Mouse (Mus musculus): ENCODE results near the gene Rabepk. TPM values are rescaled to one million over a fixed set of nuclear protein-coding genes. Genes with fewer than 3 reads are reported as not detected.

The Rabepk gene
- polyA plus RNA-seq, 1 experiment from 2014 or later, result 17.3 TPM

DNA sequence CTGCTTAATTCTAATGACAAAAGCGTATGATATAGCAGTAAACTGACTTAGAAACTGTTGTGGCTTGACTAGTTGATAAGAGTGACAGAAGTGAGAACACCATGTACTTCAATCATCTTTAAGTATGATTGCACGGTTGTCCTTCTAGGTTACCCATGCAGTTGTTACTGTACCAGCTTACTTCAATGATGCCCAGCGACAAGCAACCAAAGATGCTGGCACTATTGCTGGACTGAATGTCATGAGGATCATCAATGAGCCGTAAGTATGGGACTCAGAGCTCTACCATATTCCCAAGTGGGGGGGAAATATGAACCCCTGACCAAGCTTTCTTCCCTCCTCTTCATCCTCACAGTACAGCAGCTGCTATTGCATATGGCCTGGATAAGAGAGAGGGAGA is 26.0 kb downstream of the Rabepk start:
- no peak for ATAC-seq (ENCODE audit: low read depth)
- H3K4me1 ChIP-seq (ENCODE audit: control insufficient read depth, low read depth, low read length), result peaks cover 40% of the 10 kb centered on the region

DNA sequence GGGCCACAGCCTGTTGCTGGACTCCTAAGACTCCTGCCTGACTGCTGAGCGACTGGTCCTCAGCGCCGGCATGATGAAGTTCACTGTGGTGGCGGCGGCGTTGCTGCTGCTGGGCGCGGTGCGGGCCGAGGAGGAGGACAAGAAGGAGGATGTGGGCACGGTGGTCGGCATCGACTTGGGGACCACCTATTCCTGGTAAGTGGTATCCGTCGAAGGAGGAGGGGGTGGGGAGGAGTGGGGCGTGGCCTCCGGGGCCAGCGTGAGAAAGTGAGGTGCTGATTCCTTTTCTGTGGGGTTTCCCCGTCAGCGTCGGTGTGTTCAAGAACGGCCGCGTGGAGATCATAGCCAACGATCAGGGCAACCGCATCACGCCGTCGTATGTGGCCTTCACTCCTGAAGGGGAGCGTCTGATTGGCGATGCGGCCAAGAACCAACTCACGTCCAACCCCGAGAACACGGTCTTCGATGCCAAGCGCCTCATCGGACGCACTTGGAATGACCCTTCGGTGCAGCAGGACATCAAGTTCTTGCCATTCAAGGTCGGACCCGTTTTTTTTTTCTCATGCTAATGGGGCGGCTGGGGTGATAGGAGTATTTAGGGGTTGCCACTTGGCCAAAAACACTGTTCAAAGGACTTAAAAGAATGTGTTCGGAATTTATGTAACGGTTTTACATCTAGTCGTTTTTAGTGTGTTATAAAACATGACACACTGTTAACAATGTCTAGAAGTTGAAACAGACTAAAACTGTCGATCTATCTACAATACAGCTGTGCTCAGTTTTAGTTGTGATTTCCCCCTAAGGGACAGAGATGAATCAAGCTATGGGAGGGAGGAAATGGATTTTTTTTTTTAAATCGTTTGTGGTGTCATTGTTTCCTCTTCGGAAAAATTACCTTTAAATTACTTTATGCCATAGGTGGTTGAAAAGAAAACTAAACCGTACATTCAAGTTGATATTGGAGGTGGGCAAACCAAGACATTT is 27.2 kb downstream of the Rabepk start:
- peaks cover 40% of the 10 kb centered on the region for H3K4me1 ChIP-seq (ENCODE audit: control insufficient read depth, low read depth, low read length)
- peak; percentile 24 for ATAC-seq (ENCODE audit: low read depth)
- H3K27ac ChIP-seq (ENCODE audit: low read length), result peak overlapping the region; percentile 95

More for the DNA sequence above, 26.0 kb downstream of the Rabepk start:
- Histone ChIP-seq H3K4me3 (ENCODE audit: low read depth, low read length) (peak overlapping the region; percentile 99), H3K9ac (ENCODE audit: low read depth, low read length) (peak overlapping the region; percentile 98), H3K9me3 (replicated peaks; ENCODE audit: control insufficient read depth, low read length) (no peaks in the 10 kb centered on the region), H3K36me3 (ENCODE audit: control insufficient read depth, insufficient read depth) (peaks cover 58% of the 10 kb centered on the region), H3K27ac (ENCODE audit: low read length) (no peak overlapping the region), H3K27me3 (ENCODE audit: control insufficient read depth, insufficient read depth, low read depth, low read length) (no peaks in the 10 kb centered on the region), H3K4me2 (ENCODE audit: low read depth, low read length) (peak overlapping the region; percentile 74)
- WGBS (ENCODE audit: insufficient replicate concordance), result 76% methylated on average over 4 of the region's 4 CpGs

GRCm38 (mm10) chr2:34771368-34772226 is 28.1 kb downstream of the Rabepk start, which contains the start of gene Hspa5:
Hspa5 (plus strand) TSS chr2:34771970.
- under 1% methylated on average over 60 of the region's 60 CpGs for WGBS (ENCODE audit: insufficient replicate concordance)
- Histone ChIP-seq H3K4me1 (ENCODE audit: control insufficient read depth, low read depth, low read length) (peaks cover 37% of the 10 kb centered on the region), H3K27ac (ENCODE audit: low read length) (peak within 1 kb of the TSS; percentile 95), H3K27me3 (ENCODE audit: control insufficient read depth, insufficient read depth, low read depth, low read length) (no peaks in the 10 kb centered on the region), H3K36me3 (ENCODE audit: control insufficient read depth, insufficient read depth) (peaks cover 37% of the 10 kb centered on the region), H3K9ac (ENCODE audit: low read depth, low read length) (peak within 1 kb of the TSS; percentile 98), H3K4me2 (ENCODE audit: low read depth, low read length) (peak within 1 kb of the TSS; percentile 75), H3K4me3 (ENCODE audit: low read depth, low read length) (peak within 1 kb of the TSS; percentile 99), H3K9me3 (replicated peaks; ENCODE audit: control insufficient read depth, low read length) (no peaks in the 10 kb centered on the region)
- ATAC-seq (ENCODE audit: low read depth), result peak; percentile 96

More for the DNA sequence above, 27.2 kb downstream of the Rabepk start:
- H3K27me3 ChIP-seq (ENCODE audit: control insufficient read depth, insufficient read depth, low read depth, low read length), result no peaks in the 10 kb centered on the region
- peaks cover 46% of the 10 kb centered on the region for H3K36me3 ChIP-seq (ENCODE audit: control insufficient read depth, insufficient read depth)
- peak overlapping the region; percentile 99 for H3K4me3 ChIP-seq (ENCODE audit: low read depth, low read length)
- no peaks in the 10 kb centered on the region for H3K9me3 ChIP-seq (replicated peaks; ENCODE audit: control insufficient read depth, low read length)
- peak overlapping the region; percentile 74 for H3K4me2 ChIP-seq (ENCODE audit: low read depth, low read length)
- H3K9ac ChIP-seq (ENCODE audit: low read depth, low read length), result peak overlapping the region; percentile 98
- 2% methylated on average over 50 of the region's 50 CpGs for WGBS (ENCODE audit: insufficient replicate concordance)

DNA sequence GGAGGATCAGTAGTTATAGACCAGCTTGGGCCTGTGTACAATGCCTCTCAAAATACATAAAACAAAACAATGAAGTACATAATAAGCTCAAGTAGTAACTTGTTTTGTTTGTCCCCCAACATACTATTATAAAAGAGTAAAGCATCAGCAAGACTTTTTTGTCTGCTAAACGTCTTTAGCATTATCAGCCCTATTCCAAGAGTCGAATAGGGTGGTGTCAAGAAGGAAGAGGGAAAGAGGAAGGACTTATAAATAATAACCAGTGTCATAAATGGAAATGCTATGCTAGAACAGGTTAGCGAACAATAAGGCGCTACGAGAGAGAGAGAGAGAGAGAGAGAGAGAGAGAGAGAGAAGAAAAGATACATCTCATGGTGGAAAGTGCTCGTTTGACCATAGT is 28.8 kb downstream of the Rabepk start:
- Histone ChIP-seq H3K27me3 (ENCODE audit: control insufficient read depth, insufficient read depth, low read depth, low read length) (no peaks in the 10 kb centered on the region), H3K4me2 (ENCODE audit: low read depth, low read length) (peak overlapping the region; percentile 75), H3K27ac (ENCODE audit: low read length) (peak overlapping the region; percentile 76), H3K4me3 (ENCODE audit: low read depth, low read length) (peak overlapping the region; percentile 99), H3K36me3 (ENCODE audit: control insufficient read depth, insufficient read depth) (peaks cover 31% of the 10 kb centered on the region), H3K9ac (ENCODE audit: low read depth, low read length) (peak overlapping the region; percentile 82), H3K4me1 (ENCODE audit: control insufficient read depth, low read depth, low read length) (peaks cover 32% of the 10 kb centered on the region), H3K9me3 (replicated peaks; ENCODE audit: control insufficient read depth, low read length) (no peaks in the 10 kb centered on the region)
- no peak for ATAC-seq (ENCODE audit: low read depth)
- WGBS (ENCODE audit: insufficient replicate concordance), result 3% methylated on average over 6 of the region's 6 CpGs

DNA sequence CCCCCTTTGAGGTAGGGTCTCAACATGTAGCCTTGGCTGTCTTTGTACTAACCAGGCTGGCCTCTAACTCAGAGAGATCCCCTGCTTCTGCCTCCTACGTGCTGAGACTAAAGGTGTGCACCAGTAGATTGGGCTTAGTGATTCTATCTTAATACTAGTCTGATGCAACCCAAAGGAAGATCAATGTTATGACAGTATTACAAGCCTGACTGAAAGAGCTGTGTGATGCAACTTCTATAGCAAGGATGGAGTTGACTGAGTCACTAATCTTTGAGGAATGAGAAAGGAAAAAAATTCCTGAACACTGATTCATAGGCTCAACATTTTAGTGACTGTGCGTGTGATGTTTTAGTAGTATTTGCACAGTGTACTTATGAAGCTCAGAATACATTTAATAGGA is 29.7 kb downstream of the Rabepk start:
- Histone ChIP-seq H3K9me3 (replicated peaks; ENCODE audit: control insufficient read depth, low read length) (no peaks in the 10 kb centered on the region), H3K36me3 (ENCODE audit: control insufficient read depth, insufficient read depth) (peaks cover 22% of the 10 kb centered on the region), H3K4me2 (ENCODE audit: low read depth, low read length) (peak overlapping the region; percentile 75), H3K27me3 (ENCODE audit: control insufficient read depth, insufficient read depth, low read depth, low read length) (no peaks in the 10 kb centered on the region), H3K4me1 (ENCODE audit: control insufficient read depth, low read depth, low read length) (peaks cover 28% of the 10 kb centered on the region), H3K9ac (ENCODE audit: low read depth, low read length) (peak overlapping the region; percentile 82), H3K27ac (ENCODE audit: low read length) (peak overlapping the region; percentile 55; the same call in 1 of the 2 replicates), H3K4me3 (ENCODE audit: low read depth, low read length) (peak overlapping the region; percentile 99)
- no peak for ATAC-seq (ENCODE audit: low read depth)
- 73% methylated on average over 2 of the region's 2 CpGs for WGBS (ENCODE audit: insufficient replicate concordance)

GRCm38 (mm10) chr2:34764801-34765200 is 34.9 kb downstream of the Rabepk start:
- 60% methylated on average over 12 of the region's 12 CpGs for WGBS (ENCODE audit: insufficient replicate concordance)
- Histone ChIP-seq H3K4me1 (ENCODE audit: control insufficient read depth, low read depth, low read length) (peaks cover 22% of the 10 kb centered on the region), H3K27ac (ENCODE audit: low read length) (no peak overlapping the region), H3K27me3 (ENCODE audit: control insufficient read depth, insufficient read depth, low read depth, low read length) (no peaks in the 10 kb centered on the region), H3K9ac (ENCODE audit: low read depth, low read length) (no peak overlapping the region), H3K36me3 (ENCODE audit: control insufficient read depth, insufficient read depth) (no peaks in the 10 kb centered on the region), H3K9me3 (replicated peaks; ENCODE audit: control insufficient read depth, low read length) (no peaks in the 10 kb centered on the region), H3K4me2 (ENCODE audit: low read depth, low read length) (no peak overlapping the region), H3K4me3 (ENCODE audit: low read depth, low read length) (no peak overlapping the region)
- ATAC-seq (ENCODE audit: low read depth), result no peak

- WGBS (ENCODE audit: insufficient replicate concordance), result 57% methylated on average over 2 of the region's 2 CpGs
- H3K27ac ChIP-seq (ENCODE audit: low read length), result peak overlapping the region; percentile 85
Observed at GRCm38 (mm10) chr2:34762872-34763271, 36.8 kb downstream of the Rabepk start.

DNA sequence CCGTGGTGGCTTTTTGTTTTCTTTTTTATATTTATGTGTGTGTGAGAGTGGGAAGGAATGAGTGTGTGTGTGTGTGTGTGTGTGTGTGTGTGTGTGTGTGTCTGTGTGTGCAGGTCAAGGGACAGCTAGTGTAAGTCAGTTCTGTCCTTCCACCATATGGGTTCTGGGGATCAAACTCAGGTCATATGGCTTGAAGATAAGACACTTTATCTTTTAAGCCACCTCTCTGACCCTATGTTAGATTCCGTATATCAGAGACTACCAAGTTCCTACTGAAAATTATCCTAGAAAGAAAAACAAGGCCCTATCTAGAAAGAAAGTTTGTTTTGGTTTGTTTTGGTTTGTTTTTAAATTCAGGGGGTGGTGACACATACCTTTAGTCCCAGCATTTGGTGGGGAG is 37.5 kb downstream of the Rabepk start:
- 35% methylated on average over 2 of the region's 2 CpGs for WGBS (ENCODE audit: insufficient replicate concordance)
- peak overlapping the region; percentile 85 for H3K27ac ChIP-seq (ENCODE audit: low read length)
- H3K9ac ChIP-seq (ENCODE audit: low read depth, low read length), result no peak overlapping the region; the same call in 1 of the 2 replicates

More at GRCm38 (mm10) chr2:34762872-34763271, 36.8 kb downstream of the Rabepk start:
- H3K9me3 ChIP-seq (replicated peaks; ENCODE audit: control insufficient read depth, low read length), result no peaks in the 10 kb centered on the region
- no peaks in the 10 kb centered on the region for H3K27me3 ChIP-seq (ENCODE audit: control insufficient read depth, insufficient read depth, low read depth, low read length)
- H3K4me3 ChIP-seq (ENCODE audit: low read depth, low read length), result no peak overlapping the region
- peak overlapping the region; percentile 36; the same call in 1 of the 2 replicates for H3K9ac ChIP-seq (ENCODE audit: low read depth, low read length)
- H3K4me2 ChIP-seq (ENCODE audit: low read depth, low read length), result peak overlapping the region; percentile 30; the same call in 1 of the 2 replicates
- no peaks in the 10 kb centered on the region for H3K36me3 ChIP-seq (ENCODE audit: control insufficient read depth, insufficient read depth)
- peak; percentile 22; the same call in 1 of the 2 replicates for ATAC-seq (ENCODE audit: low read depth)
- peaks cover 22% of the 10 kb centered on the region for H3K4me1 ChIP-seq (ENCODE audit: control insufficient read depth, low read depth, low read length)

More for the DNA sequence above, 37.5 kb downstream of the Rabepk start:
- Histone ChIP-seq H3K4me2 (ENCODE audit: low read depth, low read length) (peak overlapping the region; percentile 21; the same call in 1 of the 2 replicates), H3K9me3 (replicated peaks; ENCODE audit: control insufficient read depth, low read length) (no peaks in the 10 kb centered on the region), H3K27me3 (ENCODE audit: control insufficient read depth, insufficient read depth, low read depth, low read length) (no peaks in the 10 kb centered on the region), H3K36me3 (ENCODE audit: control insufficient read depth, insufficient read depth) (no peaks in the 10 kb centered on the region), H3K4me1 (ENCODE audit: control insufficient read depth, low read depth, low read length) (peaks cover 22% of the 10 kb centered on the region), H3K4me3 (ENCODE audit: low read depth, low read length) (no peak overlapping the region)
- ATAC-seq (ENCODE audit: low read depth), result peak; percentile 95

Measured in liver, embryonic 16.5 days (tissue).